Comparison of ENCODE assay signal across 20 mouse cellular contexts in genomic region chr6:147348621-147349020, GRCm38 (mm10).
"Had no signal": no experiment of that assay in that cellular context is flagged by ENCODE, and none has a peak within 500 bp of the region (broad histone marks: within the 10 kb centered on the region; RNA-seq: fewer than 3 reads in every experiment).

No protein-coding gene starts in this region.

- H3K36me3 ChIP-seq: midbrain, embryonic 10.5 days; midbrain, embryonic 12.5 days; neural tube, embryonic 13.5 days; neural tube, embryonic 15.5 days; stomach, embryonic 15.5 days had no signal

- H3K9ac ChIP-seq: lung, embryonic 14.5 days; midbrain, embryonic 12.5 days; neural tube, embryonic 13.5 days; neural tube, embryonic 15.5 days; stomach, embryonic 15.5 days had no signal

- DNase-seq: lung, adult 18-20 months; lung, embryonic 14.5 days; lung, postnatal 10 days; lung, postnatal 4 days; midbrain, embryonic 14.5 days; retina, postnatal 1 day; right cerebral cortex, postnatal 25 days; right cerebral cortex, postnatal 4 days; spleen, adult 18-20 months; thymus, adult 2 months; thymus, postnatal 25 days; thymus, postnatal 4 days had no signal

- H3K4me1 ChIP-seq: midbrain, embryonic 10.5 days; midbrain, embryonic 12.5 days; neural tube, embryonic 13.5 days; neural tube, embryonic 15.5 days; stomach, embryonic 15.5 days had no signal

- H3K9me3 ChIP-seq: midbrain, embryonic 10.5 days; midbrain, embryonic 12.5 days; neural tube, embryonic 13.5 days; neural tube, embryonic 15.5 days; stomach, embryonic 15.5 days had no signal

- H3K4me2 ChIP-seq: lung, embryonic 14.5 days; midbrain, embryonic 12.5 days; neural tube, embryonic 13.5 days; neural tube, embryonic 15.5 days; stomach, embryonic 15.5 days had no signal

- H3K4me3 ChIP-seq: midbrain, embryonic 10.5 days; midbrain, embryonic 12.5 days; myocyte; neural tube, embryonic 13.5 days; neural tube, embryonic 15.5 days; stomach, embryonic 15.5 days had no signal

- ATAC-seq: midbrain, embryonic 16.5 days had no signal

- H3K27me3 ChIP-seq: midbrain, embryonic 12.5 days; neural tube, embryonic 13.5 days; neural tube, embryonic 15.5 days; stomach, embryonic 15.5 days had no signal

- H3K27ac ChIP-seq: midbrain, embryonic 10.5 days; midbrain, embryonic 12.5 days; neural tube, embryonic 13.5 days; neural tube, embryonic 15.5 days; stomach, embryonic 15.5 days; stomach, postnatal 0 days had no signal
